27 mouse cellular contexts compared by ENCODE assay signal in the genomic region with DNA sequence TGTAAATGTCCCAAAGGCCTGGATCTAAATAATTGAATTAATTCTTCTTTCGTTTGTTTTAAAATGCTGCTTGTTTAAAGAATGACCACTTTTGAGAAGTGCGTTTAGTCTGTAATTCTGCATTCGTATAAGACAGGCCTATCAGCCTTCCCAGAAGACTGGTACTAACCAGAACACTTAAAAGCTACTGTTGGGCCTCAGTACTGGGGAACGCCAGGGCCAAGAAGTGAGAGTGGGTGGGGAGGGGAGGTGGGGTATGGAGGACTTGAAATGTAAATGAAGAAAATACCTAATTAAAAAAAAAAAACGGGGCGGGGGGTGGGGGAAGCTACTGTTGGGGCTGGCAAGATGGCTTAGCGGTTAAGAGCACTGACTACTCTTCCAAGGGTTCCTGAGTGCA.
"Had no signal": no experiment of that assay in that cellular context is flagged by ENCODE, and none has a peak within 500 bp of the region (broad histone marks: within the 10 kb centered on the region; RNA-seq: fewer than 3 reads in every experiment).

No protein-coding gene starts in this region.

- H3K4me3 ChIP-seq: gastrocnemius, adult 2 months; heart, adult 2 months; heart, embryonic 12.5 days; hindbrain, embryonic 10.5 days; hindbrain, embryonic 12.5 days; intestine, embryonic 15.5 days; kidney, embryonic 15.5 days; limb, embryonic 13.5 days; limb, embryonic 15.5 days; liver, embryonic 12.5 days had no signal

- H3K27me3 ChIP-seq: heart, embryonic 12.5 days; hindbrain, embryonic 12.5 days; intestine, embryonic 15.5 days; kidney, embryonic 15.5 days; limb, embryonic 13.5 days; limb, embryonic 15.5 days; liver, embryonic 12.5 days had no signal

- H3K9me3 ChIP-seq: heart, embryonic 12.5 days; intestine, embryonic 15.5 days; kidney, embryonic 15.5 days; limb, embryonic 13.5 days; limb, embryonic 15.5 days; liver, embryonic 12.5 days had no signal

- DNase-seq: gastrocnemius, adult 2 months; gastrocnemius, postnatal 10 days; gastrocnemius, postnatal 25 days; heart, adult 2 months; heart, postnatal 10 days; heart, postnatal 4 days; kidney, adult 18-20 months; kidney, adult 9 months; kidney, postnatal 14 days; kidney, postnatal 36 days; layer of hippocampus, adult 9-11 months; layer of hippocampus, postnatal 36 days; left cerebral cortex, postnatal 4 days had no signal

- H3K36me3 ChIP-seq: hindbrain, embryonic 10.5 days; hindbrain, embryonic 12.5 days; intestine, embryonic 15.5 days; kidney, embryonic 15.5 days; limb, embryonic 13.5 days; limb, embryonic 15.5 days had no signal

- ATAC-seq: hindbrain, embryonic 16.5 days; inflammation-experienced regulatory T-cells, adult 6 months; intestine, embryonic 15.5 days; intestine, postnatal 0 days; liver, embryonic 12.5 days had no signal

- H3K27ac ChIP-seq: gastrocnemius, adult 2 months; heart, adult 2 months; hindbrain, embryonic 10.5 days; hindbrain, embryonic 12.5 days; hindbrain, embryonic 14.5 days; intestine, embryonic 15.5 days; kidney, embryonic 15.5 days; kidney, postnatal 0 days; limb, embryonic 13.5 days; limb, embryonic 15.5 days; liver, embryonic 12.5 days; liver, embryonic 14.5 days had no signal

- H3K4me1 ChIP-seq: intestine, embryonic 15.5 days; liver, embryonic 12.5 days had no signal

- H3K9ac ChIP-seq: heart, embryonic 12.5 days; hindbrain, embryonic 12.5 days; hindbrain, embryonic 14.5 days; intestine, embryonic 15.5 days; kidney, embryonic 15.5 days; limb, embryonic 13.5 days; limb, embryonic 15.5 days; liver, embryonic 12.5 days; liver, embryonic 14.5 days had no signal

- H3K4me2 ChIP-seq: heart, embryonic 12.5 days; hindbrain, embryonic 12.5 days; hindbrain, embryonic 14.5 days; intestine, embryonic 15.5 days; kidney, embryonic 15.5 days; limb, embryonic 13.5 days; limb, embryonic 15.5 days; liver, embryonic 12.5 days had no signal
